Mouse (Mus musculus): ENCODE measurements around the gene Plch2.

DNA sequence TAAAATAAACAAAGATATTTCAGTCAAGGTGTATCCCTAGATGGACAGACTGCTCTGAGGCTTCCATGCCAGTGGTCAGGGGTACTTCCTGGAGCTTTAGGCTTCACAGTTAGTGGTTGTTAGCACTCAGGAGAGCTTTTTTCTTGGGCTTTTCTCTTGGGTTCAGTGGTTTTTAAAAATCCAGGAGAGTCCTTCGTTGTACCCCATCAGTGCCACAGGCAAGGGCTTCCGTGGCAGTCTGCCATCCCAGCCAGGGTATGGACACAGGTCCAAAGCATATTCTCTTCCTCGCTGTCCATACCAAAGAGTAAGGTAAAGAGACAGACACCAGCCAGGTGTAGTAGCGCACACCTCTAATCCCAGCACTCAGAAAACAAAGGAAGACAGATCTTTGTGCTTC lies 33.6 kb upstream of the Plch2 start:
- TF ChIP-seq CTCF (IDR thresholded peaks at IDR 0.05; ENCODE audit: extremely low read depth, insufficient read length, insufficient replicate concordance, low read depth, low read length) (no peak), POLR2A (IDR thresholded peaks at IDR 0.05; ENCODE audit: low read depth, low read length) (no peak)
